Mouse (Mus musculus): ENCODE results near the gene Piezo1.

GRCm38 (mm10) chr8:122459218-122459900 lies 91.8 kb downstream of the Piezo1 start:
- TF ChIP-seq CTCF (IDR thresholded peaks at IDR 0.05; ENCODE audit: control insufficient read depth, insufficient read depth, insufficient replicate concordance, low read depth, low read length) (0 out of 2 replicates have a peak, but pooled peaks have one; percentile 21), POLR2A (IDR thresholded peaks at IDR 0.05; ENCODE audit: control insufficient read depth, low read depth, low read length) (no peak)

Measured in testis, adult 2 months (tissue).